Mouse (Mus musculus): ENCODE measurements at regions not wholly inside any gene's neighbourhood (a gene's known extent, or its start where the extent isn't known, plus 50 kb on each side); places are given as distances from the start of the nearest gene placed in this dataset.

DNA sequence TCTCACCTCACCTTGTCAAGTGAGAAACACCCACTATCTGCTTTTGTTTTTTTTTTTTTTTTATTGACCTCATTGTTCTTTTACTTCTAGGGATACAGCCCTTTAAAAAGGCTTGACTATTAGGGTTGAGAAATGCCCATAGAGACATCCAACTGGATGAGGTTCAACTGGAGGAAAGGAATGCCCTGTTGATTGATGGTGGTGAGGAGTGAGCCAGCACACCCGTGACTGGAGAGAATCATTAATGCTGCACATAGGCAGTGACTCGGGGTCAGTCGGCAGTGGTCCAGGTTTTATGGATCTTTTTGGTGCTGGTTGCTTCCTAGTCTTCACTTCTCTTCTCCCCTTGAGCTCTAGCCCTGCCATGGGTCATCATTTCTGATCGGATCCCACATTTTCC is 82.9 kb upstream of the Cryz start:
- Histone ChIP-seq H3K9ac (ENCODE audit: insufficient read depth, low read depth) (no peak overlapping the region), H3K27me3 (replicated peaks) (no peaks in the 10 kb centered on the region), H3K4me3 (replicated peaks in 1 of 3; ENCODE audit: low read depth in 2 of 3, low read length in 2 of 3, poor library complexity in 1 of 3) (no peak overlapping the region), H3K79me2 (replicated peaks; ENCODE audit: control insufficient read depth, extremely low read depth, insufficient read depth, poor library complexity, severe bottlenecking) (no peaks in the 10 kb centered on the region), H3K4me1 (ENCODE audit: control insufficient read depth in 1 of 2, insufficient read depth in 2 of 2) (peaks cover 0 to 26% of the 10 kb centered on the region in 2 experiments; a peak in 2 of 4 replicates), H3K9me3 (replicated peaks; ENCODE audit: low read length) (no peaks in the 10 kb centered on the region), H3K27ac (ENCODE audit: insufficient read depth, low read depth) (no peak overlapping the region), H3K36me3 (replicated peaks in 1 of 2; ENCODE audit: control insufficient read depth in 1 of 2, insufficient read depth in 1 of 2, low read length in 1 of 2) (no peaks in the 10 kb centered on the region), H3K4me2 (ENCODE audit: insufficient read depth, low read depth, poor library complexity, severe bottlenecking) (no peak overlapping the region)
- dilution Hi-C loops (cut with MboI; ENCODE audit: extremely low pct_ligation_motif_present, extremely low pct_unique_long_range_greater_than_20kb, low sequenced_read_pairs) (no loop called here), in situ Hi-C loops (cut with MboI; ENCODE audit: low pct_ligation_motif_present, low pct_unique_long_range_greater_than_20kb, low sequenced_read_pairs) (no loop called here)
- TF ChIP-seq MAZ (IDR thresholded peaks at IDR 0.05; ENCODE audit: low read depth, low read length) (no peak), RAD21 (IDR thresholded peaks at IDR 0.05; ENCODE audit: low read depth, low read length) (no peak), ZC3H11A (IDR thresholded peaks at IDR 0.05; ENCODE audit: low read depth, low read length) (no peak), USF1 (IDR thresholded peaks at IDR 0.05; ENCODE audit: low read depth, low read length) (no peak), MEF2A (IDR thresholded peaks at IDR 0.05; ENCODE audit: borderline replicate concordance, low read depth, low read length) (no peak), HCFC1 (IDR thresholded peaks at IDR 0.05; ENCODE audit: low read depth, low read length) (no peak), TBP (conservative IDR thresholded peaks at IDR 0.05; ENCODE audit: low read depth, low read length) (no peak), SMC3 (IDR thresholded peaks at IDR 0.05; ENCODE audit: low read depth, low read length) (no peak), ZMIZ1 (IDR thresholded peaks at IDR 0.05; ENCODE audit: low read depth, low read length) (no peak), RCOR1 (conservative IDR thresholded peaks at IDR 0.05; ENCODE audit: low read depth, low read length) (no peak)
- no peak for DNase-seq (ENCODE audit: extremely low read depth)

GRCm38 (mm10) chr3:154510160-154510559 is 86.4 kb upstream of the Cryz start:
- in situ Hi-C loops (cut with MboI; ENCODE audit: low pct_ligation_motif_present, low pct_unique_long_range_greater_than_20kb, low sequenced_read_pairs) = no loop called here
- Histone ChIP-seq H3K79me2 (replicated peaks; ENCODE audit: control insufficient read depth, extremely low read depth, insufficient read depth, poor library complexity, severe bottlenecking) (no peaks in the 10 kb centered on the region), H3K9ac (ENCODE audit: insufficient read depth, low read depth) (no peak overlapping the region), H3K4me2 (ENCODE audit: insufficient read depth, low read depth, poor library complexity, severe bottlenecking) (no peak overlapping the region), H3K4me3 (replicated peaks in 1 of 3; ENCODE audit: low read depth in 2 of 3, low read length in 2 of 3, poor library complexity in 1 of 3) (no peak overlapping the region), H3K36me3 (replicated peaks in 1 of 2; ENCODE audit: control insufficient read depth in 1 of 2, insufficient read depth in 1 of 2, low read length in 1 of 2) (no peaks in the 10 kb centered on the region), H3K9me3 (replicated peaks; ENCODE audit: low read length) (no peaks in the 10 kb centered on the region), H3K27me3 (replicated peaks) (no peaks in the 10 kb centered on the region), H3K27ac (ENCODE audit: insufficient read depth, low read depth) (no peak overlapping the region), H3K4me1 (ENCODE audit: control insufficient read depth in 1 of 2, insufficient read depth in 2 of 2) (peaks cover 0 to 15% of the 10 kb centered on the region in 2 experiments; a peak in 2 of 4 replicates)
- dilution Hi-C loops (cut with MboI; ENCODE audit: extremely low pct_ligation_motif_present, extremely low pct_unique_long_range_greater_than_20kb, low sequenced_read_pairs) = no loop called here
- no peak for DNase-seq (ENCODE audit: extremely low read depth)
- TF ChIP-seq SMC3 (IDR thresholded peaks at IDR 0.05; ENCODE audit: low read depth, low read length) (no peak), JUND (conservative IDR thresholded peaks at IDR 0.05; ENCODE audit: low read depth, low read length) (no peak), JUN (IDR thresholded peaks at IDR 0.05; ENCODE audit: insufficient read depth, low read depth, low read length) (no peak), CHD1 (IDR thresholded peaks at IDR 0.05; ENCODE audit: low read depth, low read length) (no peak), NELFE (IDR thresholded peaks at IDR 0.05; ENCODE audit: low read depth, low read length) (no peak), MAFK (IDR thresholded peaks at IDR 0.05; ENCODE audit: insufficient replicate concordance, low read length) (no peak)

All from CH12.LX (cell line).